Mouse (Mus musculus) liver, postnatal 0 days (tissue): ENCODE measurements at regions not wholly inside any gene's neighbourhood (a gene's known extent, or its start where the extent isn't known, plus 50 kb on each side); places are given as distances from the start of the nearest gene placed in this dataset.

Source experiments
- CTCF ChIP-seq: sonication (generic); IDR thresholded peaks from 2 replicates; pipeline ENCODE4 v1.5.1; 2016; ENCODE audit warnings: antibody characterized with exemption, low read depth
- EP300 ChIP-seq: IDR thresholded peaks from 2 replicates; pipeline ENCODE4 v1.6.1; 2016; ENCODE audit warnings: antibody characterized with exemption, low read depth, mild to moderate bottlenecking

- TF ChIP-seq CTCF (no peak), EP300 (no peak)
These were observed 123.5 kb upstream of the Shb start for GRCm38 (mm10) chr4:45655780-45656179.
